In the genomic region with DNA sequence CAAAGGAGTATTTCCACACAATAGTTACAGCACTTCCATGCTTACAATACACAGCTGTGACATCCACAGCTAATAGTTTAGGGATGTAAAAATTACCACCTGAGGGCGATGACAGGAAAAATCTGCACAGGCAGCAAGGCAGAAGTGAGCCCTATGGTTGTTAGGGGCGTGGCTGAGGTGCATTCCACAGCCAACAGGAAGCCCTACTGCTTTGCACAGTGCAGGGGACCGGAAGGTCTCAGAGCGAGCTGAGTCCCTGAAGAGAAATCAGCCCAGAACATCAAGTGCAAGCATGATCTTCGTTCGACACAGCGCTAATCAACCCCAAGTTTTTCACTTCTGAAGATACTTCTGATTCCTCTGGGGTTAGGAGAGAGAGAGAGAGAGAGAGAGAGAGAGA, we compare ENCODE assay signal across 9 mouse cellular contexts. TPM values are rescaled to one million over a fixed set of nuclear protein-coding genes. Genes with fewer than 3 reads are reported as not detected.
DNase-seq lines count a peak whose midpoint lies in the region; ATAC-seq and TF ChIP-seq lines count a peak whose summit lies in the region.
"Had no signal": no experiment of that assay in that cellular context is flagged by ENCODE, and none has a peak within 500 bp of the region (broad histone marks: within the 10 kb centered on the region; RNA-seq: fewer than 3 reads in every experiment).

No protein-coding gene starts in this region.

- no peak for TF ChIP-seq CTCF in gastrocnemius, adult 2 months (IDR thresholded peaks at IDR 0.05)

- peak; percentile 12 for DNase-seq in urinary bladder, postnatal 14 days (ENCODE audit: low spot score)
- no peak for DNase-seq in urinary bladder, postnatal 36 days (ENCODE audit: low spot score in 2 of 2)
- DNase-seq in heart, postnatal 4 days = peak; percentile 40
- no peak for DNase-seq in right cerebral cortex, postnatal 4 days
- no peak for DNase-seq in layer of hippocampus, adult 18-20 months (ENCODE audit: low spot score in 2 of 2)
- no peak for DNase-seq in gastrocnemius, adult 2 months

- intact Hi-C loops in gastrocnemius, adult 2 months (cut with DNase I) = no loop called here

- H3K27ac ChIP-seq in gastrocnemius, adult 2 months = no peak overlapping the region
- H3K27ac ChIP-seq: embryonic facial prominence, embryonic 13.5 days had no signal

- no peak overlapping the region for H3K4me3 ChIP-seq in gastrocnemius, adult 2 months
- H3K4me3 ChIP-seq: embryonic facial prominence, embryonic 13.5 days had no signal

- 0 out of 2 replicates have a peak, but pooled peaks have one; percentile 37 for ATAC-seq in megakaryocyte-erythroid progenitor cell, adult 5-6 weeks (replicated peaks; ENCODE audit: low FRiP score, low TSS enrichment, poor library complexity, severe bottlenecking)
- ATAC-seq in cerebellum, adult (ENCODE audit: insufficient number of reproducible peaks, low FRiP score, low TSS enrichment) = no peak

RNA-seq across cellular contexts. Expression of a gene that starts 34.4 kb away (rescaled TPM):
- total RNA-seq in heart, postnatal 4 days (2021) = 10 to 100 TPM; 32.5 to 33.8 TPM
- 52.5 and 68.5 TPM in 2 replicates for total RNA-seq in megakaryocyte-erythroid progenitor cell, adult 5-6 weeks (2014; fragmentation: Nextera tagmentation)
- total RNA-seq in megakaryocyte-erythroid progenitor cell, adult 5-6 weeks (2017) = 26.0 and 39.8 TPM in 2 replicates
- 10 to 100 TPM; 30.9 to 31.6 TPM for total RNA-seq in layer of hippocampus, adult 18-20 months (2021)
- 10 to 100 TPM; 23.5 to 27.0 TPM for total RNA-seq in gastrocnemius, adult 2 months (2021)

Comparison
In these comparisons a context has a peak if more than half of its experiments do, and no peak if none do; other contexts are left out.
1. DNase-seq: peak in urinary bladder, postnatal 14 days (single experiment) and heart, postnatal 4 days (single experiment); none in urinary bladder, postnatal 36 days (0 of 2), right cerebral cortex, postnatal 4 days (single experiment), layer of hippocampus, adult 18-20 months (0 of 2) and gastrocnemius, adult 2 months (single experiment).